Mouse (Mus musculus): ENCODE measurements at regions not wholly inside any gene's neighbourhood (a gene's known extent, or its start where the extent isn't known, plus 50 kb on each side); places are given as distances from the start of the nearest gene placed in this dataset.

GRCm38 (mm10) chr3:60698189-60698588 lies 225.6 kb downstream of the Mbnl1 start:
- no peak for DNase-seq (ENCODE audit: low read depth, low spot score)

- DNase-seq (ENCODE audit: low read depth, low spot score) = no peak
Measured at GRCm38 (mm10) chr3:60707139-60707538, 234.5 kb downstream of the Mbnl1 start.

GRCm38 (mm10) chr3:60712896-60713295 lies 240.3 kb downstream of the Mbnl1 start:
- DNase-seq (ENCODE audit: low read depth, low spot score) = no peak

- no peak for DNase-seq (ENCODE audit: low read depth, low spot score)
Measured at GRCm38 (mm10) chr3:60720322-60720721, 247.7 kb downstream of the Mbnl1 start.

GRCm38 (mm10) chr3:60731331-60731730 lies 258.7 kb downstream of the Mbnl1 start:
- DNase-seq (ENCODE audit: low read depth, low spot score) = no peak

GRCm38 (mm10) chr3:60740543-60741294 lies 261.9 kb upstream of the P2ry1 start:
- DNase-seq (ENCODE audit: low read depth, low spot score) = no peak

GRCm38 (mm10) chr3:60741379-60741778 lies 261.2 kb upstream of the P2ry1 start:
- no peak for DNase-seq (ENCODE audit: low read depth, low spot score)

GRCm38 (mm10) chr3:60742232-60742631 lies 260.4 kb upstream of the P2ry1 start:
- DNase-seq (ENCODE audit: low read depth, low spot score) = no peak

GRCm38 (mm10) chr3:60745075-60745474 lies 257.5 kb upstream of the P2ry1 start:
- no peak for DNase-seq (ENCODE audit: low read depth, low spot score)

GRCm38 (mm10) chr3:60758568-60758967 lies 244.0 kb upstream of the P2ry1 start:
- no peak for DNase-seq (ENCODE audit: low read depth, low spot score)

GRCm38 (mm10) chr3:60759046-60759445 lies 243.5 kb upstream of the P2ry1 start:
- no peak for DNase-seq (ENCODE audit: low read depth, low spot score)

- peak; percentile 11 for DNase-seq (ENCODE audit: low read depth, low spot score)
Measured at GRCm38 (mm10) chr3:60762874-60763273, 239.7 kb upstream of the P2ry1 start.

GRCm38 (mm10) chr3:60765079-60765478 lies 237.5 kb upstream of the P2ry1 start:
- DNase-seq (ENCODE audit: low read depth, low spot score) = no peak

GRCm38 (mm10) chr3:60768996-60769395 lies 233.6 kb upstream of the P2ry1 start:
- no peak for DNase-seq (ENCODE audit: low read depth, low spot score)

GRCm38 (mm10) chr3:60771866-60772265 lies 230.7 kb upstream of the P2ry1 start:
- DNase-seq (ENCODE audit: low read depth, low spot score) = no peak

GRCm38 (mm10) chr3:60773383-60773782 lies 229.2 kb upstream of the P2ry1 start:
- DNase-seq (ENCODE audit: low read depth, low spot score) = no peak

- DNase-seq (ENCODE audit: low read depth, low spot score) = no peak
Measured at GRCm38 (mm10) chr3:60785137-60785875, 217.3 kb upstream of the P2ry1 start.

GRCm38 (mm10) chr3:60787989-60788388 lies 214.6 kb upstream of the P2ry1 start:
- DNase-seq (ENCODE audit: low read depth, low spot score) = no peak

GRCm38 (mm10) chr3:60789441-60789840 lies 213.2 kb upstream of the P2ry1 start:
- DNase-seq (ENCODE audit: low read depth, low spot score) = no peak

- DNase-seq (ENCODE audit: low read depth, low spot score) = no peak
Measured at GRCm38 (mm10) chr3:60792166-60792565, 210.4 kb upstream of the P2ry1 start.

GRCm38 (mm10) chr3:60796207-60796606 lies 206.4 kb upstream of the P2ry1 start:
- DNase-seq (ENCODE audit: low read depth, low spot score) = no peak

- peak; percentile 21 for DNase-seq (ENCODE audit: low read depth, low spot score)
Measured at GRCm38 (mm10) chr3:60797808-60798207, 204.8 kb upstream of the P2ry1 start.

GRCm38 (mm10) chr3:60798461-60798860 lies 204.1 kb upstream of the P2ry1 start:
- no peak for DNase-seq (ENCODE audit: low read depth, low spot score)

Data from telencephalon, adult 2 months (tissue).